Mouse (Mus musculus) hindbrain, postnatal 0 days (tissue): ENCODE data around the gene St3gal6. TPM values are rescaled to one million over a fixed set of nuclear protein-coding genes. Genes with fewer than 3 reads are reported as not detected.
A peak's percentile ranks its signal among the peaks of the same experiment; 100 is the strongest.

Source experiments
- ATAC-seq: fragments of 200-750 bp; cut with Nextera tagmentation; 2 replicates; pipeline ENCODE4 v1.8.0; 2017; ENCODE audit warnings: mild to moderate bottlenecking, moderate TSS enrichment, moderate library complexity
- DNase-seq: peaks from one replicate; pipeline ENCODE4 v3.0.0-alpha.2; 2015; ENCODE audit warnings: low spot score
- H3K27ac ChIP-seq: fragments of 300-500 bp; sonication (generic); 2 replicates; pipeline ENCODE4 v1.5.1; 2014; ENCODE audit warnings: mild to moderate bottlenecking
- H3K27me3 ChIP-seq: fragments of 300-500 bp; sonication (generic); 2 replicates; pipeline ENCODE4 v1.6.1; 2014; ENCODE audit warnings: low read length, mixed read lengths; ENCODE audit not compliant: insufficient read depth
- H3K36me3 ChIP-seq: fragments of 300-500 bp; sonication (generic); 2 replicates; pipeline ENCODE4 v1.6.1; 2014; ENCODE audit warnings: low read length, mixed read lengths; ENCODE audit not compliant: insufficient read depth
- H3K4me1 ChIP-seq: fragments of 300-500 bp; sonication (generic); 2 replicates; pipeline ENCODE4 v1.6.1; 2014; ENCODE audit warnings: antibody characterized with exemption, low read length, mixed read lengths; ENCODE audit not compliant: insufficient read depth
- H3K4me2 ChIP-seq: fragments of 300-500 bp; sonication (generic); 2 replicates; pipeline ENCODE4 v1.6.1; 2014; ENCODE audit warnings: low read depth, mild to moderate bottlenecking, low read length, moderate library complexity, mixed read lengths
- H3K4me3 ChIP-seq: fragments of 300-500 bp; sonication (generic); 2 replicates; pipeline ENCODE4 v1.5.1; 2014; ENCODE audit warnings: low read length
- H3K9ac ChIP-seq: fragments of 300-500 bp; sonication (generic); replicated peaks from 2 replicates; pipeline ENCODE4 v1.6.1; 2014; ENCODE audit warnings: mild to moderate bottlenecking, low read length, moderate library complexity, mixed read lengths
- H3K9me3 ChIP-seq: fragments of 300-500 bp; sonication (generic); 2 replicates; pipeline ENCODE4 v1.6.1; 2016; ENCODE audit warnings: low read length, mixed read lengths
- CTCF ChIP-seq: IDR thresholded peaks from 2 replicates; pipeline ENCODE4 v1.5.1; 2016; ENCODE audit warnings: antibody characterized with exemption, control low read depth, low read depth
- WGBS: fragments of 180-500 bp; shearing (Covaris S2); extraction: QIAGEN DNeasy Blood & Tissue Kit; methylation state at CpG from one replicate; pipeline ENCODE4 v1.1.7; 2014; 5-methylcytosine and 5-hydroxymethylcytosine counted together
- polyA plus RNA-seq: library from polyadenylated mRNA; unstranded; fragments of >200 nt; fragmentation: Nextera tagmentation; extraction: Ambion mirVana; gene quantifications from 2 replicates; pipeline ENCODE4 v1.2.1, GENCODE M21; 2015
- total RNA-seq: library from RNA; depleted of rRNA; stranded (reverse); fragments of >200 nt; gene quantifications from 2 replicates; pipeline ENCODE4 v1.2.3, GENCODE M21; 2014

St3gal6 gene
- total and polyA plus RNA-seq, 2 experiments from 2014 or later: 10.8 to 18.5 TPM

GRCm38 (mm10) chr16:58521900-58522299 lies 2.1 kb downstream of the St3gal6 start:
- Histone ChIP-seq H3K27ac (no peak overlapping the region), H3K27me3 (no peaks in the 10 kb centered on the region), H3K36me3 (no peaks in the 10 kb centered on the region), H3K9ac (peak overlapping the region; percentile 76), H3K9me3 (0 out of 2 replicates have a peak, but pooled peaks cover 3% of the 10 kb centered on the region), H3K4me3 (peak overlapping the region; percentile 89), H3K4me1 (no peaks in the 10 kb centered on the region), H3K4me2 (peak overlapping the region; percentile 76)
- DNase-seq (no peak), ATAC-seq (no peak)
- WGBS: 48% methylated on average over 7 of the region's 7 CpGs
- TF ChIP-seq CTCF: no peak

- no peak for ATAC-seq
- no peaks in the 10 kb centered on the region for H3K4me1 ChIP-seq
- H3K27ac ChIP-seq: no peak overlapping the region
- WGBS: 86% methylated on average over 4 of the region's 4 CpGs
- H3K9ac ChIP-seq: no peak overlapping the region
- TF ChIP-seq CTCF: no peak
- no peak overlapping the region for H3K4me3 ChIP-seq
- H3K36me3 ChIP-seq: no peaks in the 10 kb centered on the region
- H3K9me3 ChIP-seq: 0 out of 2 replicates have a peak, but pooled peaks cover 3% of the 10 kb centered on the region
- no peaks in the 10 kb centered on the region for H3K27me3 ChIP-seq
- H3K4me2 ChIP-seq: peak overlapping the region; percentile 76; the same call in 1 of the 2 replicates
- DNase-seq: no peak
Measured at GRCm38 (mm10) chr16:58521182-58521581, 2.9 kb downstream of the St3gal6 start.

GRCm38 (mm10) chr16:58520457-58520856 lies 3.6 kb downstream of the St3gal6 start:
- Histone ChIP-seq H3K27me3 (no peaks in the 10 kb centered on the region), H3K4me2 (no peak overlapping the region), H3K9ac (no peak overlapping the region), H3K4me1 (no peaks in the 10 kb centered on the region), H3K4me3 (no peak overlapping the region), H3K27ac (no peak overlapping the region), H3K9me3 (0 out of 2 replicates have a peak, but pooled peaks cover 3% of the 10 kb centered on the region), H3K36me3 (no peaks in the 10 kb centered on the region)
- DNase-seq (no peak), ATAC-seq (no peak)
- TF ChIP-seq CTCF: no peak
- 91% methylated on average over 6 of the region's 6 CpGs for WGBS

DNA sequence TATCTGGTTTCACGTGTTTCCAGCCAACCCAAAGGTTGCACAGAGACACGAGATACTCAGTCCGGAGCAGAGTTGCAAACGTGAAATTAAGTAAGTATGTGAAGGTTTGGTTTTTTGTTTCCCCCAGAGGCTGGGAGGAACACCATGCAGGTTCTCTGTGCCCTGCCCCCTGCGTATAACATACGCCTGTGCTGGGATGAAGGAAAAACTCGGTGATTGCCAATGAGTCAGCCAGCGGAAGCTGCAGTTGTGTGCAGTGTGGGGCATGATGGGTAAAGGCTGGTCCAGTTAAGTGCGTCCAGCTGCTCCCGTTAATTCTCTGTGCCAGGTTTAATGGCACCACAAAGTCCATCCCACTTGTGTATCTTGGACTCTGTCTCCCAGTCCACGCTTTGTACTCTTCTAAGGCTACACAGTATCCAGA lies 4.4 kb downstream of the St3gal6 start:
- Histone ChIP-seq H3K36me3 (no peaks in the 10 kb centered on the region), H3K9me3 (0 out of 2 replicates have a peak, but pooled peaks cover 3% of the 10 kb centered on the region), H3K4me3 (no peak overlapping the region), H3K9ac (no peak overlapping the region), H3K27me3 (no peaks in the 10 kb centered on the region), H3K4me1 (no peaks in the 10 kb centered on the region), H3K4me2 (peak overlapping the region; percentile 38), H3K27ac (no peak overlapping the region)
- DNase-seq: no peak
- TF ChIP-seq CTCF: no peak
- 50% methylated on average over 11 of the region's 11 CpGs for WGBS
- ATAC-seq: no peak

- Histone ChIP-seq H3K9me3 (no peaks in the 10 kb centered on the region), H3K4me2 (no peak overlapping the region), H3K36me3 (no peaks in the 10 kb centered on the region), H3K27me3 (no peaks in the 10 kb centered on the region), H3K9ac (no peak overlapping the region), H3K4me1 (no peaks in the 10 kb centered on the region), H3K27ac (no peak overlapping the region), H3K4me3 (no peak overlapping the region)
- TF ChIP-seq CTCF: no peak
- no peak for ATAC-seq
- 93% methylated on average over 7 of the region's 7 CpGs for WGBS
- DNase-seq: no peak
Measured at GRCm38 (mm10) chr16:58516960-58517798, 6.9 kb downstream of the St3gal6 start.

GRCm38 (mm10) chr16:58516161-58516560 lies 7.9 kb downstream of the St3gal6 start:
- WGBS: 86% methylated on average over 2 of the region's 2 CpGs
- no peak overlapping the region for H3K27ac ChIP-seq

GRCm38 (mm10) chr16:58514565-58514964 lies 9.5 kb downstream of the St3gal6 start:
- H3K36me3 ChIP-seq: no peaks in the 10 kb centered on the region
- no peak for ATAC-seq
- H3K9me3 ChIP-seq: no peaks in the 10 kb centered on the region
- H3K9ac ChIP-seq: no peak overlapping the region
- H3K27me3 ChIP-seq: no peaks in the 10 kb centered on the region
- peak; percentile 56 for TF ChIP-seq CTCF
- H3K4me2 ChIP-seq: no peak overlapping the region
- no peaks in the 10 kb centered on the region for H3K4me1 ChIP-seq
- DNase-seq: no peak
- 90% methylated on average over 9 of the region's 9 CpGs for WGBS
- no peak overlapping the region for H3K27ac ChIP-seq
- no peak overlapping the region for H3K4me3 ChIP-seq

More at GRCm38 (mm10) chr16:58516161-58516560, 7.9 kb downstream of the St3gal6 start:
- no peaks in the 10 kb centered on the region for H3K27me3 ChIP-seq
- ATAC-seq (no peak), DNase-seq (no peak)
- H3K4me1 ChIP-seq: no peaks in the 10 kb centered on the region
- H3K4me3 ChIP-seq: no peak overlapping the region
- no peak overlapping the region for H3K4me2 ChIP-seq
- no peaks in the 10 kb centered on the region for H3K9me3 ChIP-seq
- H3K36me3 ChIP-seq: no peaks in the 10 kb centered on the region
- no peak for TF ChIP-seq CTCF
- no peak overlapping the region for H3K9ac ChIP-seq
